Mouse (Mus musculus) kidney, adult 2 months (tissue): Measurements from ENCODE around the gene Camkv. TPM values are rescaled to one million over a fixed set of nuclear protein-coding genes. Genes with fewer than 3 reads are reported as not detected.

Source experiments
- DNase-seq: peaks from one replicate; pipeline ENCODE4 v3.0.0; 2021
- H3K27ac ChIP-seq: fragments of 200-500 bp; 2 replicates; pipeline ENCODE4 v1.5.1; 2012; ENCODE audit warnings: low read depth, low read length, control low read depth, inconsistent platforms; ENCODE audit not compliant: insufficient read depth
- H3K27me3 ChIP-seq: fragments of 200-500 bp; replicated peaks from 2 replicates; pipeline ENCODE4 v1.6.1; 2012; ENCODE audit warnings: mild to moderate bottlenecking, moderate library complexity, low read length, inconsistent platforms; ENCODE audit not compliant: control insufficient read depth, insufficient read depth
- H3K36me3 ChIP-seq: fragments of 200-500 bp; 2 replicates; pipeline ENCODE4 v1.6.1; 2012; ENCODE audit warnings: mild to moderate bottlenecking, moderate library complexity, low read length, inconsistent platforms; ENCODE audit not compliant: control insufficient read depth, insufficient read depth
- H3K4me1 ChIP-seq: fragments of 200-500 bp; 2 replicates; pipeline ENCODE4 v1.6.1; 2011; ENCODE audit warnings: low read length; ENCODE audit not compliant: control insufficient read depth, insufficient read depth
- H3K4me3 ChIP-seq: fragments of 200-500 bp; 2 replicates; pipeline ENCODE4 v1.5.1; 2011; ENCODE audit warnings: mild to moderate bottlenecking, low read depth, low read length, control low read depth; ENCODE audit not compliant: insufficient read depth
- CTCF ChIP-seq: fragments of 200-500 bp; conservative IDR thresholded peaks from 2 replicates; pipeline ENCODE4 v1.5.1; 2011; ENCODE audit warnings: low read depth, mild to moderate bottlenecking, control low read depth, low read length, moderate library complexity, mixed read lengths; ENCODE audit not compliant: insufficient read depth, insufficient read length
- POLR2A ChIP-seq: fragments of 200-500 bp; IDR thresholded peaks from one replicate; pipeline ENCODE4 v1.6.1; 2011; ENCODE audit warnings: low read depth, low read length, control low read depth
- WGBS: fragments of 180-500 bp; shearing (Covaris S2); methylation state at CpG from one replicate; pipeline ENCODE4 v1.1.7; 2018; 5-methylcytosine and 5-hydroxymethylcytosine counted together
- polyA plus RNA-seq: library from polyadenylated mRNA; depleted of rRNA; stranded (reverse); fragments of >200 nt; gene quantifications from 2 replicates; pipeline ENCODE4 v1.2.3, GENCODE M21; 2012

Gene Camkv
- polyA plus RNA-seq, 1 experiment: not detected

DNA sequence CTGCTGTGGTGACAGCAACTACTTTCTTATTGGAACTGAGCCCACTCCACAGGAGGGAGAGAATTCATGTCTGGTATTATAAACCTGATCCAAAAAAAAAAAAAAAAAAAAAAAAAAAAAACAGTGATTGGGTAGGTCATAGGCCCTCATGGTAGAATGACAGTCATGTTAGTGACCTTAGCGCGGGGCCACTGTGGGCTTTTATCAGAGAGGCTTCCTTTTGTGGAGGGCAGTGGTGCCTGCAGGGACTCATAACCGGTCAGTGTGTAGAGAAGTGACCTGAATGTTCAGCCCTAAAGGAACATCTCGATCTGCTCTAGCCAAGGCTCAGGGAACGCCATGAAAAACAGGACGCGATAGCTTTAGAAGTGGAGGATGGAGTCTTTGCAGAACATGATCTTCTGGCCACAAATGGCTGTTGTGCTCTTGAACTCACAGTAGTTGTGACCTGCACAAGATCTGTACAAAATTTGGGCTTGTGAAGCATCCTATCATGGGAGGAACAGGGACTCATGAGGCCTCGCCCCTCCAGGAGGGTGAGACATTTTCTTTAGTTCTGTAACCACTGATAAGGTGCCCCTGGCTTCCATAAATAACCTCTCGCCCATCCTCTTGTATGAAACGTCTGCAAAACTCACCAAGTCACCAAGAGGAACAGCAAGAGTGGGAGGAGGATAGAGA is 39.2 kb downstream of the Camkv start:
- no peak overlapping the region for H3K4me3 ChIP-seq
- WGBS: 73% methylated on average over 10 of the region's 10 CpGs
- TF ChIP-seq CTCF (no peak), POLR2A (no peak)
- no peaks in the 10 kb centered on the region for H3K36me3 ChIP-seq
- H3K4me1 ChIP-seq: no peaks in the 10 kb centered on the region
- no peaks in the 10 kb centered on the region for H3K27me3 ChIP-seq
- no peak overlapping the region for H3K27ac ChIP-seq
- DNase-seq: no peak

- peak; percentile 72 for DNase-seq
- Histone ChIP-seq H3K4me1 (no peaks in the 10 kb centered on the region), H3K27ac (peak within 1 kb of the TSS; percentile 73), H3K27me3 (no peaks in the 10 kb centered on the region), H3K36me3 (no peaks in the 10 kb centered on the region), H3K4me3 (peak within 1 kb of the TSS; percentile 60)
- TF ChIP-seq POLR2A (no peak), CTCF (no peak)
- 55% methylated on average over 12 of the region's 12 CpGs for WGBS
Measured at GRCm38 (mm10) chr9:107975399-107976386, 40.2 kb downstream of the Camkv start, which contains the start of gene Uba7. TSS of gene Uba7 (plus strand) at chr9:107975505.

DNA sequence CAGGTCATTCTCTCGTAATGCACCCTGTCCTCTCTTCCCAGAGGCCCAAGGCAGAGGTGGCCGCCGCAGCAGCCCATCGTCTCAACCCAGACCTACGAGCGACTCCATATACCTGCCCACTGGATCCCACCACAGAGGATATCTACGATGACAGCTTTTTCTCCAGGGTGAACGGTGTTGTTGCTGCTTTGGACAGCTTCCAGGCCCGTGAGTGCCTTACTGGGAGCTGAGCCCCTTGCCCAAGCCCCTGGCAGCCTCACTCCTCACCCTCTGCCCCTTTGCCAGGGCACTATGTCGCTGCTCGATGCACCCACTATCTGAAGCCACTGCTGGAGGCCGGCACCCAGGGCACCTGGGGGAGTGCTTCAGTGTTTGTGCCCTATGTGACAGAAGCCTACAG is 43.3 kb downstream of the Camkv start:
- no peaks in the 10 kb centered on the region for H3K36me3 ChIP-seq
- no peak for DNase-seq
- no peaks in the 10 kb centered on the region for H3K4me1 ChIP-seq
- no peaks in the 10 kb centered on the region for H3K27me3 ChIP-seq
- H3K27ac ChIP-seq: no peak overlapping the region
- 92% methylated on average over 12 of the region's 12 CpGs for WGBS
- H3K4me3 ChIP-seq: no peak overlapping the region
- TF ChIP-seq CTCF: no peak
- TF ChIP-seq POLR2A: no peak

DNA sequence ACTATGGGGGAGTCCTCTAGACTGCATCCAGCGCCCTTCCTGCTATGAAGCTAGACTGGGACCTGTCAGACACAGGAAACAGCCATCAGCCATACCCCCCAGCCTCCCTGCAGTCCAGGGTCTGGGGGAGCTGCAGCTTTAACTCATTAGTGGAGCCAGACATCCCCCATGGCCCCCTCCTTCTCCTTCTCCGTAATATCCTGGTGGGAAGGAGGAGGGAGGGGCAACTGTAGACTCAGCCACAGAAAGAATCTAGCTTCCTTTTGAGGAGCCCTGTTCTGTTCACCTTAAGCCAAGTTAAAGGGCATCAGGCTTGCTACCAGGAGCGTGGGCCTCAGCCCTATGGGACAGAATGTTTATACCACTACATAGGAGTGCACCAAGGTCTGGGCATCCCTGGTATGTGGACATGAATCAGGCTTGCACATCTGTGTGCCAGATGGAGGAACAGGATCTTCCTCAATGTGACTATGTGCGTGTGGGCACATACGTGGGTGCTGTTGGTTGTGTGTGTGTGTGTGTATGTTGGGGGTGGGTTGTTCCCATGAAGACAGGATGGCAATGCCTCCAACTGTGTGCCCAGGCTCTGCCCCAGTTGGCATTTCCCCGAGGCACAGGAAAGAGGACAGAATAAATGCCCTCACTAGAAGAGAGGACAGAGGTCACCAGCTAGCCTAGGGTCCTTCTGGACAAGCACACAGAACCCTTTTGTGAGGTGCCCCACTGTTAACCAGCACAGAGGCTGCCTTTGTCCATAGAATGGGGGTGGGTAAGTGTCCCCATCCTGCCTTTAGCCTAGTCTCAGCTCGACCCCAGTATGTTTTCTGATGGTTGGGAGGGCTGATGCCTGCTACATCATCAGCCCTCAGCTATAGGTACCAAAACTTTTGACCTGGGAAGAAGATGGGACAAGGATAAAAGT is 46.5 kb downstream of the Camkv start:
- Histone ChIP-seq H3K4me3 (peak overlapping the region; percentile 21; the same call in 1 of the 2 replicates), H3K4me1 (no peaks in the 10 kb centered on the region; the same call in 1 of the 2 replicates), H3K27ac (peak overlapping the region; percentile 93), H3K36me3 (no peaks in the 10 kb centered on the region), H3K27me3 (no peaks in the 10 kb centered on the region)
- 47% methylated on average over 7 of the region's 7 CpGs for WGBS
- DNase-seq: peak; percentile 46
- TF ChIP-seq POLR2A (no peak), CTCF (no peak)

GRCm38 (mm10) chr9:107982681-107983346 is 47.3 kb downstream of the Camkv start, which contains the start of gene Gm20661:
TSS of gene Gm20661 (plus strand) at chr9:107983058.
- peak; percentile 86 for DNase-seq
- peak within 1 kb of the TSS; percentile 98 for H3K27ac ChIP-seq
- no peaks in the 10 kb centered on the region for H3K27me3 ChIP-seq
- peak within 1 kb of the TSS; percentile 30 for H3K4me3 ChIP-seq
- TF ChIP-seq POLR2A: peak; percentile 5
- no peak for TF ChIP-seq CTCF
- 38% methylated on average over 14 of the region's 14 CpGs for WGBS
- no peaks in the 10 kb centered on the region; the same call in 1 of the 2 replicates for H3K4me1 ChIP-seq
- no peaks in the 10 kb centered on the region for H3K36me3 ChIP-seq

DNA sequence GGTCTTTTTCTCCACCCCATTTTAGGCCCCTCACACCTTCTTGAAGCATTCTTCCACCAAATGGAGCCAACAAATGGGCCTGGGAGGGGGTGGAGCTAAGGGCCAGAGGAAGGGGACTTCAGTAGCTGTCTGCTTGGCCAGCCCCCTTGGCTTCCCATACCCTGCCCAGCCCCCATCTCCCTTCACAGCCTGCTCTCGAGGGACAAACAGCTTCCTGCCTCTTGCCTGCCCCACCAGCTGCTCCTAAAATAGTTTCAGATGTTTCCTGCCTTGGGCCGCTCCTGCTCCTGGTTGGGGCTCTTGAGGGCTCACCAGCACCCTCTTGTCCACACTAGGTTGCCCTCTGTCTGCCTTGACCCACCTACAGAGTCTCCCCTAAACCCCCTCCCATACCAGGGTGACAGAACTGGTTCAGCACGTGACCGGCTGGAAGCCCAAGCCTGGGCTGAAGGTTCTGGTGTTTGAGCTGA is 48.0 kb downstream of the Camkv start:
- WGBS: 33% methylated on average over 4 of the region's 4 CpGs
- peak; percentile 94 for DNase-seq
- peak overlapping the region; percentile 98 for H3K27ac ChIP-seq
- no peaks in the 10 kb centered on the region; the same call in 1 of the 2 replicates for H3K4me1 ChIP-seq
- H3K4me3 ChIP-seq: peak overlapping the region; percentile 30; the same call in 1 of the 2 replicates
- no peaks in the 10 kb centered on the region for H3K27me3 ChIP-seq
- TF ChIP-seq CTCF: no peak
- TF ChIP-seq POLR2A: peak; percentile 38
- H3K36me3 ChIP-seq: no peaks in the 10 kb centered on the region
